Mouse (Mus musculus): ENCODE results near the gene A430078G23Rik. TPM values are rescaled to one million over a fixed set of nuclear protein-coding genes. Genes with fewer than 3 reads are reported as not detected.

Gene A430078G23Rik
- polyA plus RNA-seq, 1 experiment: 1.2 TPM

Other genes starting within 250 kb of the A430078G23Rik start
- gene Insr, start 73.8 kb upstream of the A430078G23Rik start, polyA plus RNA-seq (2012; rRNA removed): 4.5 and 15.0 TPM in 2 replicates
- 17.5 and 24.2 TPM in 2 replicates for gene Arhgef18, start 39.6 kb downstream of the A430078G23Rik start, polyA plus RNA-seq (2012; rRNA removed)
- 13.2 and 13.6 TPM in 2 replicates for gene Pex11g, start 114.3 kb downstream of the A430078G23Rik start, polyA plus RNA-seq (2012; rRNA removed)
- gene Tex45, start 117.4 kb downstream of the A430078G23Rik start, polyA plus RNA-seq (2012; rRNA removed): not detected in 2 replicates
- gene Zfp358, start 139.7 kb downstream of the A430078G23Rik start, polyA plus RNA-seq (2012; rRNA removed): 20.1 and 22.0 TPM in 2 replicates
- gene Mcoln1, start 147.0 kb downstream of the A430078G23Rik start, polyA plus RNA-seq (2012; rRNA removed): 77.4 and 87.1 TPM in 2 replicates
- gene Pnpla6, start 162.0 kb downstream of the A430078G23Rik start, polyA plus RNA-seq (2012; rRNA removed): 49.5 and 92.0 TPM in 2 replicates
- 0.34 and 4.0 TPM in 2 replicates for gene C330021F23Rik, start 214.6 kb downstream of the A430078G23Rik start, polyA plus RNA-seq (2012; rRNA removed)
- 96.3 and 102 TPM in 2 replicates for gene Camsap3, start 233.9 kb downstream of the A430078G23Rik start, polyA plus RNA-seq (2012; rRNA removed)

Measured in large intestine, adult 2 months (tissue).